Comparison of ENCODE assay signal across 8 mouse cellular contexts in the genomic region with DNA sequence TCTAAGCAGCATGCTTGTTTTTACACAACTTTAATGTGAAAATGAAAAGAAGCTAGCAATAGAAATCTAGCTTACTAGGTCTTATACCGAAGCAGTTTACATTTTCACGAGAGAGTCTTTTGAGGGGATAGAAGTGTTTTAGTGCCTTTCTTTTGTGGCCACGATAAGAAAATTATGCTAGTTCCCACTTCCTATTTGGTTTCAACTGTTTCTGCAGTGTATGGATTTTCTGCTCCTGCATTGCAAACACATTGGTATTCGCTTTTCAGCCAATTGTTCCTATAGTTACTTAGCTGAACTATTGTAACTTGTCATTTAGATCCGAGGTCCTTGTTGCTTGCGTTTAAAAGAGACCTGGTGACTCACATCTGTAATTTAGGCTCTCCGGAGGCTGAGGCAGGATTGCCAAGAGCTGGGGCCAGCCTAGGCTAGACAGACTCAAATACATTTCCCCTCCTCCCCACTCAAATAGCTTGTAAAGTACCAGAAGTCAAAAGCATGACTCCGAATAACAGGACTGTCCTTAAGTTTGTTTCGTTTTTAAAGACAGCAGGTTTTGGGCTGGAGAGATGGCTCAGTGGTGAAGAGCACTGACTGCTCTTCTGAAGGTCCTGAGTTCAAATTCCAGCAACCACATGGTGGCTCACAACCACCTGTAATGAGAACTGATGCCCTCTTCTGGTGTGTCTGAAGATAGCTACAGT. TPM values are rescaled to one million over a fixed set of nuclear protein-coding genes. Genes with fewer than 3 reads are reported as not detected.
DNase-seq lines count a peak whose midpoint lies in the region; ATAC-seq and TF ChIP-seq lines count a peak whose summit lies in the region.

No protein-coding gene starts in this region.

- H3K27me3 ChIP-seq in heart, embryonic 14.5 days (ENCODE audit: control insufficient read depth, insufficient read depth, low read length), result no peaks in the 10 kb centered on the region
- no peaks in the 10 kb centered on the region for H3K27me3 ChIP-seq in MEL (ENCODE audit: control insufficient read depth in 1 of 2, insufficient read depth in 2 of 2, low read length in 2 of 2)
- no peaks in the 10 kb centered on the region for H3K27me3 ChIP-seq in heart, embryonic 16.5 days (ENCODE audit: control insufficient read depth, insufficient read depth, low read length)

- H3K9ac ChIP-seq in heart, embryonic 14.5 days (ENCODE audit: low read length), result peak overlapping the region; percentile 99
- peak overlapping the region; percentile 60 for H3K9ac ChIP-seq in MEL (ENCODE audit: control insufficient read depth, low read depth, low read length, poor library complexity, severe bottlenecking)
- H3K9ac ChIP-seq in heart, embryonic 16.5 days (ENCODE audit: low read length), result peak overlapping the region; percentile 66

- H3K4me3 ChIP-seq in heart, embryonic 14.5 days (ENCODE audit: control insufficient read depth in 1 of 2, insufficient read depth in 1 of 2, low read depth in 1 of 2, low read length in 2 of 2), result peak overlapping the region in 1 of 2 experiments; percentile 82; a peak in 2 of 4 replicates
- peak overlapping the region; percentile 7 to 33 for H3K4me3 ChIP-seq in MEL (ENCODE audit: control insufficient read depth in 1 of 2, insufficient read depth in 1 of 2, low read depth in 2 of 2, low read length in 2 of 2)
- H3K4me3 ChIP-seq in heart, embryonic 16.5 days (ENCODE audit: low read length), result peak overlapping the region; percentile 82
- H3K4me3 ChIP-seq in macrophage (ENCODE audit: inconsistent target), result peak overlapping the region; percentile 43

- no peak for TF ChIP-seq EP300 in MEL (IDR thresholded peaks at IDR 0.05; ENCODE audit: low read depth in 1 of 2, low read length in 2 of 2)

- WGBS in heart, embryonic 14.5 days, result 30% methylated on average over 9 of the region's 9 CpGs
- 27% methylated on average over 9 of the region's 9 CpGs for WGBS in heart, embryonic 16.5 days
- WGBS in macrophage (ENCODE audit: missing documents), result 2% methylated on average over 9 of the region's 9 CpGs

- ATAC-seq in heart, embryonic 14.5 days (ENCODE audit: insufficient number of reproducible peaks, insufficient read depth, low FRiP score, low read depth), result no peak
- ATAC-seq in heart, embryonic 16.5 days (replicated peaks; ENCODE audit: extremely low read depth, insufficient read depth, low FRiP score), result no peak

- H3K79me2 ChIP-seq in MEL (ENCODE audit: control insufficient read depth, insufficient read depth, low read length, poor library complexity), result peaks cover 17% of the 10 kb centered on the region
- peaks cover 16% of the 10 kb centered on the region for H3K79me2 ChIP-seq in macrophage (ENCODE audit: inconsistent target)

- H3K9me3 ChIP-seq in heart, embryonic 14.5 days (ENCODE audit: control insufficient read depth, low read length), result no peaks in the 10 kb centered on the region
- no peaks in the 10 kb centered on the region for H3K9me3 ChIP-seq in MEL (replicated peaks; ENCODE audit: insufficient read depth, low read length)
- no peaks in the 10 kb centered on the region for H3K9me3 ChIP-seq in heart, embryonic 16.5 days (replicated peaks; ENCODE audit: control insufficient read depth, low read length)

- no peaks in the 10 kb centered on the region for H3K36me3 ChIP-seq in heart, embryonic 14.5 days (ENCODE audit: control insufficient read depth, insufficient read depth, low read length)
- peaks cover 0 to 17% of the 10 kb centered on the region in 2 experiments; a peak in 2 of 4 replicates for H3K36me3 ChIP-seq in MEL (ENCODE audit: control insufficient read depth in 1 of 2, insufficient read depth in 2 of 2, low read length in 2 of 2)
- H3K36me3 ChIP-seq in heart, embryonic 16.5 days (ENCODE audit: control insufficient read depth, insufficient read depth), result no peaks in the 10 kb centered on the region
- no peaks in the 10 kb centered on the region for H3K36me3 ChIP-seq in macrophage (ENCODE audit: inconsistent target)

- TF ChIP-seq CTCF in MEL (IDR thresholded peaks at IDR 0.05 in 2 of 3, conservative IDR thresholded peaks at IDR 0.05 in 1 of 3; ENCODE audit: control insufficient read depth in 1 of 3, insufficient read depth in 1 of 3, low read depth in 2 of 3, low read length in 3 of 3, poor library complexity in 1 of 3, severe bottlenecking in 1 of 3), result no peak

- TF ChIP-seq RAD21 in MEL (IDR thresholded peaks at IDR 0.05; ENCODE audit: low read depth, low read length), result no peak

- no peak for DNase-seq in heart, adult 18-20 months
- DNase-seq in MEL (ENCODE audit: low read depth, low spot score), result peak; percentile 90
- DNase-seq in testis, postnatal 14 days (ENCODE audit: low spot score), result no peak
- no peak for DNase-seq in spleen, adult 12 weeks (ENCODE audit: low spot score)
- no peak for DNase-seq in kidney, adult 9 months

- peaks cover 7 to 21% of the 10 kb centered on the region in 2 experiments for H3K4me1 ChIP-seq in heart, embryonic 14.5 days (ENCODE audit: control insufficient read depth in 2 of 2, insufficient read depth in 2 of 2, low read length in 2 of 2)
- H3K4me1 ChIP-seq in MEL (ENCODE audit: control insufficient read depth in 1 of 2, insufficient read depth in 2 of 2, low read length in 2 of 2), result peaks cover 0 to 8% of the 10 kb centered on the region in 2 experiments; a peak in 3 of 4 replicates
- H3K4me1 ChIP-seq in heart, embryonic 16.5 days (ENCODE audit: control insufficient read depth, insufficient read depth, low read length), result peaks cover 24% of the 10 kb centered on the region

- H3K27ac ChIP-seq in heart, embryonic 14.5 days (replicated peaks in 1 of 2; ENCODE audit: control insufficient read depth in 1 of 2, insufficient read depth in 1 of 2, low read depth in 2 of 2, low read length in 2 of 2), result peak overlapping the region; percentile 38 to 100
- H3K27ac ChIP-seq in MEL (ENCODE audit: control insufficient read depth, low read depth, low read length) (peak overlapping the region; percentile 99), macrophage (peak overlapping the region; percentile 92)
- H3K27ac ChIP-seq in heart, embryonic 16.5 days (ENCODE audit: low read length), result peak overlapping the region; percentile 100

- peak overlapping the region; percentile 97 for H3K4me2 ChIP-seq in heart, embryonic 14.5 days (ENCODE audit: low read length)
- H3K4me2 ChIP-seq in heart, embryonic 16.5 days (ENCODE audit: low read depth, low read length), result peak overlapping the region; percentile 92

- TF ChIP-seq POLR2A in MEL (IDR thresholded peaks at IDR 0.05; ENCODE audit: control insufficient read depth in 1 of 2, insufficient read depth in 1 of 2, low read depth in 1 of 2, low read length in 2 of 2, poor library complexity in 1 of 2), result no peak

RNA-seq across cellular contexts. Expression of gene Hist4h4, which starts 0.6 kb away (rescaled TPM):
- 0.20 and 0.35 TPM in 2 replicates for polyA plus RNA-seq in heart, embryonic 14.5 days (2014; fragmentation: Nextera tagmentation; extraction: Ambion mirVana)
- 1 to 10 TPM; 4.5 to 5.7 TPM for total RNA-seq in heart, adult 18-20 months (2021)
- 306 and 416 TPM in 2 replicates for total RNA-seq in MEL (2012; rRNA removed)
- 1 to 10 TPM in 1 of 2 experiments, not detected in 1; 1.1 TPM for polyA plus RNA-seq in MEL (2012; ENCODE audit: insufficient read depth in 1 of 2, insufficient read length in 2 of 2, low read depth in 1 of 2, low replicate concordance in 2 of 2, missing spikeins in 1 of 2)
- polyA plus RNA-seq in heart, embryonic 16.5 days (2015; fragmentation: Nextera tagmentation; extraction: Ambion mirVana), result 0.16 and 0.20 TPM in 2 replicates
- total RNA-seq in macrophage (2018; cell fraction: chromatin; rRNA removed), result 1 to 10 TPM in 19 of 26 experiments, under 1 TPM in 7; 0.62 to 9.7 (median 1.5) TPM
- 1 to 10 TPM in 10 of 26 experiments, under 1 TPM in 16; 0.29 to 4.0 (median 0.75) TPM for total RNA-seq in macrophage (2018; cell fraction: cytosol; rRNA removed)
- 10 to 100 TPM in 2 of 26 experiments, 1 to 10 TPM in 14, under 1 TPM in 10; 0.44 to 12.4 (median 1.5) TPM for total RNA-seq in macrophage (2018; cell fraction: nucleus; rRNA removed)
- 0.07 TPM in 1 of 3 replicates, not detected in the others for polyA plus RNA-seq in macrophage (2018)

RNA-seq across cellular contexts. Expression of gene H2afj, which starts 3.2 kb away (rescaled TPM):
- 71.4 TPM in 2 replicates for polyA plus RNA-seq in heart, embryonic 14.5 days (2014; fragmentation: Nextera tagmentation; extraction: Ambion mirVana)
- total RNA-seq in heart, adult 18-20 months (2021), result 10 to 100 TPM; 30.1 to 35.5 TPM
- total RNA-seq in MEL (2012; rRNA removed), result 111 and 142 TPM in 2 replicates
- polyA plus RNA-seq in MEL (2012; ENCODE audit: insufficient read depth in 1 of 2, insufficient read length in 2 of 2, low read depth in 1 of 2, low replicate concordance in 2 of 2, missing spikeins in 1 of 2), result 100 to 1,000 TPM in 1 of 2 experiments, not detected in 1; 176 TPM
- polyA plus RNA-seq in heart, embryonic 16.5 days (2015; fragmentation: Nextera tagmentation; extraction: Ambion mirVana), result 79.2 and 90.0 TPM in 2 replicates
- 10 to 100 TPM in 19 of 26 experiments, 1 to 10 TPM in 7; 2.5 to 56.7 (median 18.4) TPM for total RNA-seq in macrophage (2018; cell fraction: chromatin; rRNA removed)
- 10 to 100 TPM; 21.4 to 63.1 (median 39.3) TPM for total RNA-seq in macrophage (2018; cell fraction: cytosol; rRNA removed)
- 10 to 100 TPM in 25 of 26 experiments, 1 to 10 TPM in 1; 7.5 to 91.1 (median 38.9) TPM for total RNA-seq in macrophage (2018; cell fraction: nucleus; rRNA removed)
- 13.7 to 65.7 TPM (median 49.0 TPM) in 3 replicates for polyA plus RNA-seq in macrophage (2018)

RNA-seq across cellular contexts. Expression of gene BC049715, which starts 22.6 kb away (rescaled TPM):
- polyA plus RNA-seq in heart, embryonic 14.5 days (2014; fragmentation: Nextera tagmentation; extraction: Ambion mirVana), result 1.1 and 2.3 TPM in 2 replicates
- 1 to 10 TPM in 1 of 2 experiments, under 1 TPM in 1; 0.80 to 1.1 TPM for total RNA-seq in heart, adult 18-20 months (2021)
- total RNA-seq in MEL (2012; rRNA removed), result 0.26 and 0.27 TPM in 2 replicates
- polyA plus RNA-seq in MEL (2012; ENCODE audit: insufficient read depth in 1 of 2, insufficient read length in 2 of 2, low read depth in 1 of 2, low replicate concordance in 2 of 2, missing spikeins in 1 of 2) (1 to 10 TPM in 1 of 2 experiments, not detected in 1; 1.2 TPM), macrophage (2018) (1.6 to 2.4 TPM (median 1.8 TPM) in 3 replicates)
- 0.99 and 2.5 TPM in 2 replicates for polyA plus RNA-seq in heart, embryonic 16.5 days (2015; fragmentation: Nextera tagmentation; extraction: Ambion mirVana)
- total RNA-seq in macrophage (2018; cell fraction: chromatin; rRNA removed), result 10 to 100 TPM in 24 of 26 experiments, 1 to 10 TPM in 2; 2.9 to 40.6 (median 27.1) TPM
- total RNA-seq in macrophage (2018; cell fraction: cytosol; rRNA removed), result 1 to 10 TPM in 23 of 26 experiments, under 1 TPM in 3; 0.61 to 4.5 (median 2.6) TPM
- 10 to 100 TPM in 19 of 26 experiments, 1 to 10 TPM in 7; 2.6 to 35.4 (median 17.9) TPM for total RNA-seq in macrophage (2018; cell fraction: nucleus; rRNA removed)

RNA-seq across cellular contexts. Expression of gene Wbp11, which starts 23.2 kb away (rescaled TPM):
- 67.7 and 69.5 TPM in 2 replicates for polyA plus RNA-seq in heart, embryonic 14.5 days (2014; fragmentation: Nextera tagmentation; extraction: Ambion mirVana)
- total RNA-seq in heart, adult 18-20 months (2021), result 10 to 100 TPM; 53.4 to 64.0 TPM
- total RNA-seq in MEL (2012; rRNA removed), result 43.5 and 58.0 TPM in 2 replicates
- polyA plus RNA-seq in MEL (2012; ENCODE audit: insufficient read depth in 1 of 2, insufficient read length in 2 of 2, low read depth in 1 of 2, low replicate concordance in 2 of 2, missing spikeins in 1 of 2) (100 to 1,000 TPM; 294 to 411 TPM), macrophage (2018) (55.5 to 198 TPM (median 71.9 TPM) in 3 replicates)
- polyA plus RNA-seq in heart, embryonic 16.5 days (2015; fragmentation: Nextera tagmentation; extraction: Ambion mirVana), result 64.5 and 77.7 TPM in 2 replicates
- total RNA-seq in macrophage (2018; cell fraction: chromatin; rRNA removed), result 100 to 1,000 TPM in 11 of 26 experiments, 10 to 100 TPM in 15; 62.7 to 129 (median 88.5) TPM
- total RNA-seq in macrophage (2018; cell fraction: cytosol; rRNA removed), result 10 to 100 TPM; 58.7 to 97.0 (median 70.5) TPM
- total RNA-seq in macrophage (2018; cell fraction: nucleus; rRNA removed), result 100 to 1,000 TPM in 3 of 26 experiments, 10 to 100 TPM in 23; 50.7 to 111 (median 71.2) TPM

RNA-seq across cellular contexts. Expression of gene Gucy2c, which starts 23.3 kb away (rescaled TPM):
- not detected in 2 replicates for polyA plus RNA-seq in heart, embryonic 14.5 days (2014; fragmentation: Nextera tagmentation; extraction: Ambion mirVana)
- total RNA-seq in heart, adult 18-20 months (2021), result not detected
- not detected in 2 replicates for total RNA-seq in MEL (2012; rRNA removed)
- polyA plus RNA-seq in MEL (2012; ENCODE audit: insufficient read depth in 1 of 2, insufficient read length in 2 of 2, low read depth in 1 of 2, low replicate concordance in 2 of 2, missing spikeins in 1 of 2) (not detected), macrophage (2018) (not detected in 3 replicates)
- polyA plus RNA-seq in heart, embryonic 16.5 days (2015; fragmentation: Nextera tagmentation; extraction: Ambion mirVana), result 0.05 and 0.11 TPM in 2 replicates
- total RNA-seq in macrophage (2018; cell fraction: chromatin; rRNA removed), result not detected
- total RNA-seq in macrophage (2018; cell fraction: cytosol; rRNA removed), result not detected
- total RNA-seq in macrophage (2018; cell fraction: nucleus; rRNA removed), result not detected
